Mouse (Mus musculus): Measurements from ENCODE around the gene Zfp983. TPM values are rescaled to one million over a fixed set of nuclear protein-coding genes. Genes with fewer than 3 reads are reported as not detected.

Zfp983 gene
- polyA plus RNA-seq, 1 experiment, result 0.05 TPM

GRCm38 (mm10) chr17:21691560-21691959 lies 41.1 kb downstream of the Zfp983 start, which contains the start of gene Gm10226:
Gm10226 (plus strand) TSS chr17:21691860.
- TF ChIP-seq TAL1 (IDR thresholded peaks at IDR 0.05; ENCODE audit: low read length) (no peak), GATA1 (IDR thresholded peaks at IDR 0.05; ENCODE audit: low read length) (no peak)
- peaks cover 5% of the 10 kb centered on the region for H3K4me1 ChIP-seq (ENCODE audit: control insufficient read depth)
- peaks cover 59% of the 10 kb centered on the region for H3K36me3 ChIP-seq (ENCODE audit: control insufficient read depth)
- H3K9me3 ChIP-seq (ENCODE audit: control insufficient read depth, low read length), result no peaks in the 10 kb centered on the region
- no peak within 1 kb of the TSS for H3K4me3 ChIP-seq (replicated peaks)
- no peaks in the 10 kb centered on the region for H3K27me3 ChIP-seq (ENCODE audit: control insufficient read depth)

GRCm38 (mm10) chr17:21693342-21693741 lies 42.9 kb downstream of the Zfp983 start:
- peaks cover 46% of the 10 kb centered on the region for H3K36me3 ChIP-seq (ENCODE audit: control insufficient read depth)
- peaks cover 5% of the 10 kb centered on the region for H3K4me1 ChIP-seq (ENCODE audit: control insufficient read depth)
- no peaks in the 10 kb centered on the region for H3K27me3 ChIP-seq (ENCODE audit: control insufficient read depth)
- H3K9me3 ChIP-seq (ENCODE audit: control insufficient read depth, low read length), result no peaks in the 10 kb centered on the region
- TF ChIP-seq TAL1 (IDR thresholded peaks at IDR 0.05; ENCODE audit: low read length) (no peak), GATA1 (IDR thresholded peaks at IDR 0.05; ENCODE audit: low read length) (no peak)
- no peak overlapping the region for H3K4me3 ChIP-seq (replicated peaks)

- H3K4me3 ChIP-seq (replicated peaks), result no peak overlapping the region
- TF ChIP-seq TAL1 (IDR thresholded peaks at IDR 0.05; ENCODE audit: low read length), result no peak
- no peak for TF ChIP-seq GATA1 (IDR thresholded peaks at IDR 0.05; ENCODE audit: low read length)
- no peaks in the 10 kb centered on the region for H3K27me3 ChIP-seq (ENCODE audit: control insufficient read depth)
- H3K36me3 ChIP-seq (ENCODE audit: control insufficient read depth), result peaks cover 19% of the 10 kb centered on the region
- H3K9me3 ChIP-seq (ENCODE audit: control insufficient read depth, low read length), result no peaks in the 10 kb centered on the region
- peaks cover 13% of the 10 kb centered on the region for H3K4me1 ChIP-seq (ENCODE audit: control insufficient read depth)
These were observed 45.6 kb downstream of the Zfp983 start for GRCm38 (mm10) chr17:21696073-21696472.

- Histone ChIP-seq H3K4me1 (ENCODE audit: control insufficient read depth) (peaks cover 61% of the 10 kb centered on the region), H3K4me3 (replicated peaks) (peak overlapping the region; percentile 48)
- TF ChIP-seq TAL1 (IDR thresholded peaks at IDR 0.05; ENCODE audit: low read length), result peak; percentile 84
- peak; percentile 75 for TF ChIP-seq GATA1 (IDR thresholded peaks at IDR 0.05; ENCODE audit: low read length)
These were observed 52.1 kb downstream of the Zfp983 start for GRCm38 (mm10) chr17:21702281-21703240.

GRCm38 (mm10) chr17:21703414-21703813 lies 53.0 kb downstream of the Zfp983 start:
- H3K4me3 ChIP-seq (replicated peaks), result no peak overlapping the region
- H3K27me3 ChIP-seq (ENCODE audit: control insufficient read depth), result no peaks in the 10 kb centered on the region
- TF ChIP-seq TAL1 (IDR thresholded peaks at IDR 0.05; ENCODE audit: low read length) (no peak), GATA1 (IDR thresholded peaks at IDR 0.05; ENCODE audit: low read length) (no peak)
- H3K36me3 ChIP-seq (ENCODE audit: control insufficient read depth), result no peaks in the 10 kb centered on the region
- H3K9me3 ChIP-seq (ENCODE audit: control insufficient read depth, low read length), result no peaks in the 10 kb centered on the region
- H3K4me1 ChIP-seq (ENCODE audit: control insufficient read depth), result peaks cover 67% of the 10 kb centered on the region

More at GRCm38 (mm10) chr17:21702281-21703240, 52.1 kb downstream of the Zfp983 start:
- Histone ChIP-seq H3K9me3 (ENCODE audit: control insufficient read depth, low read length) (no peaks in the 10 kb centered on the region), H3K36me3 (ENCODE audit: control insufficient read depth) (no peaks in the 10 kb centered on the region), H3K27me3 (ENCODE audit: control insufficient read depth) (no peaks in the 10 kb centered on the region)

GRCm38 (mm10) chr17:21707343-21707996 lies 57.0 kb downstream of the Zfp983 start, which contains the start of gene Zfp760:
Zfp760 (plus strand) TSS chr17:21707741.
- Histone ChIP-seq H3K4me1 (ENCODE audit: control insufficient read depth) (peaks cover 63% of the 10 kb centered on the region), H3K27me3 (ENCODE audit: control insufficient read depth) (no peaks in the 10 kb centered on the region), H3K4me3 (replicated peaks) (peak within 1 kb of the TSS; percentile 66), H3K36me3 (ENCODE audit: control insufficient read depth) (peaks cover 26% of the 10 kb centered on the region), H3K9me3 (ENCODE audit: control insufficient read depth, low read length) (no peaks in the 10 kb centered on the region)
- TF ChIP-seq GATA1 (IDR thresholded peaks at IDR 0.05; ENCODE audit: low read length) (no peak), TAL1 (IDR thresholded peaks at IDR 0.05; ENCODE audit: low read length) (no peak)

- Histone ChIP-seq H3K4me1 (ENCODE audit: control insufficient read depth) (peaks cover 53% of the 10 kb centered on the region), H3K4me3 (replicated peaks) (peak overlapping the region; percentile 66), H3K9me3 (ENCODE audit: control insufficient read depth, low read length) (no peaks in the 10 kb centered on the region), H3K27me3 (ENCODE audit: control insufficient read depth) (no peaks in the 10 kb centered on the region), H3K36me3 (ENCODE audit: control insufficient read depth) (peaks cover 33% of the 10 kb centered on the region)
- TF ChIP-seq TAL1 (IDR thresholded peaks at IDR 0.05; ENCODE audit: low read length) (no peak), GATA1 (IDR thresholded peaks at IDR 0.05; ENCODE audit: low read length) (no peak)
These were observed 58.0 kb downstream of the Zfp983 start for GRCm38 (mm10) chr17:21708401-21708800.

Other genes with a start within 250 kb of the Zfp983 start
- not detected in 2 replicates for gene Zfp54, start 227.4 kb upstream of the Zfp983 start, polyA plus RNA-seq (2012)
- gene Zfp51, start 200.2 kb upstream of the Zfp983 start, polyA plus RNA-seq (2012), result 0.03 and 0.04 TPM in 2 replicates
- gene Zfp53, start 161.6 kb upstream of the Zfp983 start, polyA plus RNA-seq (2012), result 0.05 and 0.13 TPM in 2 replicates
- 0.01 TPM in 1 of 2 replicates, not detected in the other for gene Zfp52, start 115.1 kb upstream of the Zfp983 start, polyA plus RNA-seq (2012)
- 0.09 and 0.14 TPM in 2 replicates for gene Zfp948, start 83.6 kb upstream of the Zfp983 start, polyA plus RNA-seq (2012)
- gene Gm10226, start 41.2 kb downstream of the Zfp983 start, polyA plus RNA-seq (2012), result not detected in 2 replicates
- 0.02 and 0.03 TPM in 2 replicates for gene Zfp760, start 57.1 kb downstream of the Zfp983 start, polyA plus RNA-seq (2012)
- gene Zfp229, start 80.2 kb downstream of the Zfp983 start, polyA plus RNA-seq (2012), result 0.07 and 0.16 TPM in 2 replicates
- gene Zfp820, start 195.1 kb downstream of the Zfp983 start, polyA plus RNA-seq (2012), result 0.04 TPM in 1 of 2 replicates, not detected in the other